Mouse (Mus musculus): Measurements from ENCODE around the gene Slc25a15. TPM values are rescaled to one million over a fixed set of nuclear protein-coding genes. Genes with fewer than 3 reads are reported as not detected.

Gene Slc25a15
- polyA plus RNA-seq, 1 experiment = 34.1 TPM

GRCm38 (mm10) chr8:22359359-22359758 lies 39.0 kb downstream of the Slc25a15 start:
- WGBS = 31% methylated on average over 6 of the region's 6 CpGs
- peak; percentile 2 for DNase-seq (ENCODE audit: low read depth, low spot score)

- no peak for DNase-seq (ENCODE audit: low read depth, low spot score)
- 78% methylated on average over 13 of the region's 13 CpGs for WGBS
Measured at GRCm38 (mm10) chr8:22335426-22335825, 63.0 kb downstream of the Slc25a15 start.

Other genes starting within 250 kb of the Slc25a15 start
- gene Nek3, start 232.2 kb downstream of the Slc25a15 start, polyA plus RNA-seq (2012; rRNA removed) = 3.9 and 7.9 TPM in 2 replicates
- 5.7 TPM in 2 replicates for gene Ckap2, start 212.8 kb downstream of the Slc25a15 start, polyA plus RNA-seq (2012; rRNA removed)
- 9.2 and 10.4 TPM in 2 replicates for gene Vps36, start 205.8 kb downstream of the Slc25a15 start, polyA plus RNA-seq (2012; rRNA removed)
- gene Thsd1, start 171.3 kb downstream of the Slc25a15 start, polyA plus RNA-seq (2012; rRNA removed) = 1.1 and 1.5 TPM in 2 replicates
- gene Tpte, start 115.2 kb downstream of the Slc25a15 start, polyA plus RNA-seq (2012; rRNA removed) = not detected in 2 replicates
- gene Mrps31, start 12.8 kb upstream of the Slc25a15 start, polyA plus RNA-seq (2012; rRNA removed) = 10.9 and 13.9 TPM in 2 replicates